Mouse (Mus musculus) heart, embryonic 10.5 days (tissue): Measurements from ENCODE around the gene Prdm13. TPM values are rescaled to one million over a fixed set of nuclear protein-coding genes. Genes with fewer than 3 reads are reported as not detected.

Experiments
- DNase-seq: peaks from one replicate; pipeline ENCODE4 v3.0.0-alpha.2; 2017; ENCODE audit warnings: low spot score
- H3K27ac ChIP-seq: fragments of 300-500 bp; sonication (generic); 2 replicates; pipeline ENCODE4 v1.5.1; 2016; ENCODE audit warnings: mild to moderate bottlenecking
- H3K27me3 ChIP-seq: fragments of 300-500 bp; sonication (generic); 2 replicates; pipeline ENCODE4 v1.6.1; 2016; ENCODE audit warnings: mild to moderate bottlenecking; ENCODE audit not compliant: poor library complexity, insufficient read depth, severe bottlenecking
- H3K36me3 ChIP-seq: fragments of 300-500 bp; sonication (generic); 2 replicates; pipeline ENCODE4 v1.6.1; 2016; ENCODE audit warnings: mild to moderate bottlenecking, moderate library complexity
- H3K4me1 ChIP-seq: fragments of 300-500 bp; sonication (generic); 2 replicates; pipeline ENCODE4 v1.6.1; 2016; ENCODE audit warnings: mild to moderate bottlenecking
- H3K4me3 ChIP-seq: fragments of 300-500 bp; sonication (generic); 2 replicates; pipeline ENCODE4 v1.5.1; 2016; ENCODE audit warnings: mild to moderate bottlenecking, moderate library complexity
- H3K9me3 ChIP-seq: fragments of 300-500 bp; sonication (generic); 2 replicates; pipeline ENCODE4 v1.6.1; 2016; ENCODE audit warnings: mild to moderate bottlenecking, moderate library complexity
- WGBS: fragments of 180-500 bp; shearing (Covaris S2); methylation state at CpG from one replicate; pipeline ENCODE4 v1.1.7; 2016; 5-methylcytosine and 5-hydroxymethylcytosine counted together
- polyA plus RNA-seq: library from polyadenylated mRNA; unstranded; fragments of >200 nt; fragmentation: Nextera tagmentation; extraction: Ambion mirVana; gene quantifications from 2 replicates; pipeline ENCODE4 v1.2.1, GENCODE M21; 2016

Prdm13 gene
- polyA plus RNA-seq, 1 experiment from 2014 or later = not detected

DNA sequence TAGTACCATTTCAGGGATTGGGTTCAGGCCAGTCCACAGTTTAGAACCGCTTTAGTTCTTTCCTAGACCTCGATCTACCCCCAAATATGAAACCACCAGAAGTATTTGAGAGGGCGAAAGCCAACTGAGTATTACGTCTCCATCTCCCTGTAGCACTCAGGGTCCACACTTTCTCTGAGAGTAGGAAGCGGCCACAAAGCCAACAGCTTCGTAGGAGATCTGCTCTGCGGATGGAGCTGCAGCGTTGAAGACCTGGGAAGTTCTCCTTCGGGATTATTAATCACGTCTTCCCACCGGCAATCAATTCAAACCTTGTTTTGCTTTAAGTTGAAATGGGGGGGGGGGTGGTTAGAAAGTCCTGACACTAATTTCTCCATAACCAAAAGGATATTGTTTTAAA is 653 bp upstream of the Prdm13 start:
- no peak for DNase-seq
- H3K27me3 ChIP-seq = peaks cover 99% of the 10 kb centered on the region
- no peak overlapping the region for H3K4me3 ChIP-seq
- no peaks in the 10 kb centered on the region for H3K9me3 ChIP-seq
- H3K27ac ChIP-seq = no peak overlapping the region
- no peaks in the 10 kb centered on the region for H3K36me3 ChIP-seq
- 2% methylated on average over 11 of the region's 11 CpGs for WGBS
- H3K4me1 ChIP-seq = peaks cover 8% of the 10 kb centered on the region

DNA sequence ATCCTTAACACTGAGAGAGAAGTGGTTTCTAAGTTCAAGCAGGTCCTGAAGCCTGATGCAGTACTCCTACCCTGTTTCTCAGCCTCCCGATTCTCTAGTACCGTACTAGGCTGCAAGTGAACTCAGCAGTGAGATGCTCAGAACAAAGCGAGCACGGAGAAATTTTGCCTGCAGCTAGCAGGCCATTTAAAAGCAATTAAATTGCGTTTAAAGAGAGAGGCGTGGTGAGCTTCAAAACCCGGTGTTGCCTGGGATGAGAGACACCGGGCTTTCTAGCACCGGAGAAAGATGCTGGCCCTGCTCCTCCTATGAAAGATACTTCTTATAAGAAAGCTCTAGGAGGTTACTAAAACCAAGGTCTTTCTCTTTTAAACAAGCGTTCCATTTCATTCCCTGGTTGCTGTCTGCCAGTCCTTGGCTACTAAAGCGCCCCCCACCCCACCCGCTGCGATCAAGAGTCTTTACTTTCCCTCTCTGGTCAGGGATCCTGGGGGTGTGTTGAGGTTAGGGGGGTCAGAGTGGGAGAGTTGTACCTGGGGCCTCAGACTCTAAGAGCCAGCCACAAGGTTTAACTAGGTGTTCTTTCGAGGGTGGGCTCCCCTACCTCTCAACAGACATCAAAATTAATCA is 1.3 kb downstream of the Prdm13 start:
- no peak for DNase-seq
- Histone ChIP-seq H3K27ac (no peak overlapping the region), H3K4me3 (no peak overlapping the region), H3K27me3 (peaks cover 99% of the 10 kb centered on the region), H3K36me3 (no peaks in the 10 kb centered on the region), H3K9me3 (no peaks in the 10 kb centered on the region), H3K4me1 (peaks cover 11% of the 10 kb centered on the region)
- WGBS = 2% methylated on average over 14 of the region's 14 CpGs

DNA sequence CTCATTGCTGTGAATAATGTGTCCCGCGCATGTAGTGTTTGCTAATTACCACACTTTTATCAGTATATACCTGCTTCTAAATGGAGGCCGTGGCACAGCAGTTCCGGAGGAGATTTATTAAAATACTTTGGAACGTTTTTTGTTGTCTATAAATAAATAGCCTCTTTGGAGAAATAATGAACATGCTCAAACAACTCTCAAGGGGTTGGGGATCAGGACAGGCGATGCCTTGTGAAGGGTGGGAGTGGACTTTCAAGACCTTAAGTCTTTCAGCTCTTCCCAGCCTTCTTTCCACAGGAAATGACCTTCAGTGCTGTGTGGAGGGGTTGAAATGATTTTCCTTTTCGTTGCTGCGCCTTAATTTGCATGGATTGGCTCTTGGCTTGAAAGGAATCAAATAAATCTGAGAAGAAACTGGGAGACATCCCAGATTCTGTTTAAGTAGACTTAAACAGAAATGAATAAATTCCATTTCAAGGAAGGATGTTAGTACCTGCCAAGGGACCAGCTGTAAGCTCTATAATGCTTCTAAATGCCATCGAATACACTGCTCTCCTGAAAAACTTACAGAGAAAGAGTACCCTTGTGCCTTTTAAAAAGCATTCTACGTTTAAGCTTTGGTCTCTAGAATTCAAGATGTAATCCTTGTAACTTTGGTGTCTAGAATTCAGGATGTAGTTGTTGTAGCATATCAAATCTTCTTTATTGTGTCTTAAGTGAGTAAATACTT is 3.2 kb downstream of the Prdm13 start:
- no peak for DNase-seq
- H3K27ac ChIP-seq = no peak overlapping the region
- H3K4me1 ChIP-seq = peaks cover 18% of the 10 kb centered on the region
- 15% methylated on average over 10 of the region's 10 CpGs for WGBS
- H3K27me3 ChIP-seq = peaks cover 100% of the 10 kb centered on the region
- H3K9me3 ChIP-seq = no peaks in the 10 kb centered on the region
- no peak overlapping the region for H3K4me3 ChIP-seq
- no peaks in the 10 kb centered on the region for H3K36me3 ChIP-seq

DNA sequence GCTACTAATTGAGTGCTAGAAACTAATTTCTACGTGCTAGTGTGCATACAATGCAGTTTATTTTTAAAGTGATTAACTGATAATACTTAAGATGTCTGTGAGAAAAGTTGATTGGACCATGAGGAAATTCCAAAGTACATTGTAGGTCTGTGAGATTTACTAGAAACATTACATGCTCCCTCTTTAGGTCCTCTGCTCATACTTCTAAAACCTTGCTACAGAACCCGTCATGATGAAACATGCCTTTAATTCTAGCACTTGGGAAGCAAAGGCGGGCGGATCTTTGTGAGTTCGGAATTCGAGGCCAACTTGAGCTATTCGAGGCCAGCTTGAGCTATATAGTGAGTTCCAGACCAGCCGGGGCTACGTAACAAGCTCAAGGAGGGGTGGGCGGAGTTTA is 4.8 kb downstream of the Prdm13 start:
- peaks cover 18% of the 10 kb centered on the region for H3K4me1 ChIP-seq
- no peak for DNase-seq
- H3K9me3 ChIP-seq = no peaks in the 10 kb centered on the region
- no peak overlapping the region for H3K4me3 ChIP-seq
- peaks cover 100% of the 10 kb centered on the region for H3K27me3 ChIP-seq
- WGBS = 3% methylated on average over 10 of the region's 10 CpGs
- no peaks in the 10 kb centered on the region for H3K36me3 ChIP-seq
- H3K27ac ChIP-seq = no peak overlapping the region

DNA sequence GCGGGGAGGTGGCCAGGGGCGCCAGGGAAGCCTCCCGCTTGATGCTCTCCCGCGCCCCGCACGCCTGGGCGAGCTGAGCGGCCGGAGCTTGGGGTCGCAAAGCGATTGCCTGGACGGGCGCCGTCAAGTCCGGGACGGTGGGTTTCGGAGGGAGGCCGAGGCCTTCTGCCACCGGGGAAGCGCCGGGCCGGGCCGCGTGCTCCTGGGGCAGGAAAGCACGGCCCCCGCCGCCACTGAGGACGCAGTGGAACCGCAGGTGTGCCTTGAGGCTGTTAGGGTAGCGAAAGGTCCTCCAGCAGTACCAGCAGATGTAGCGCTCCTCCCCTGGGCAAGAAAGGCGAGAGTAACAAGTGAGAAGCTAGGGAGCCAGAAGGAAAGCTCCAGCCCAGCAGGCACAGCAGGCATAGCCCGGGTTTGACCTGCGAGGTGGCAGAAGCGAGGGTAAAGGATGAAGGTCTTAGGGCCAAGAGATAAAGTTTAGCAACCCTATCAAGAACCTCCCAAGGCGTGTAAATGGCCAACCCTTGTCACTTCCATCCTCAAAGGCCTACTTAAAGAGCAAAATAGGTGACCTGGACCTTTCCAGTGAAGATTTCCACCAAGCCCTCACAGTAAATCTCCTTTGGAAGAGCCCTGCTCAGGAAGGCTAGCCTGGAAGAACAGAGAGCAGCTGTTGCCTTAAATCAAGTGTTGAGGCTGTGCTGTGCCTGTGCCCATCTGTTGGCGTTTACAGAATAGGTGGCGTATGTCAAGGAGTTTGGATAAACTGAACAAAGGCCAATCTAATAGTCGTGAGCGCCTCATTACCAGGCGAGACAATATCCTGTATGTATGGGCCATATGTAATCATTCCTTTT is 5.9 kb downstream of the Prdm13 start:
- no peak overlapping the region for H3K27ac ChIP-seq
- no peaks in the 10 kb centered on the region for H3K9me3 ChIP-seq
- peaks cover 18% of the 10 kb centered on the region for H3K4me1 ChIP-seq
- WGBS = 3% methylated on average over 42 of the region's 42 CpGs
- peak; percentile 76 for DNase-seq
- H3K36me3 ChIP-seq = no peaks in the 10 kb centered on the region
- H3K27me3 ChIP-seq = peaks cover 100% of the 10 kb centered on the region
- peak overlapping the region; percentile 62 for H3K4me3 ChIP-seq

DNA sequence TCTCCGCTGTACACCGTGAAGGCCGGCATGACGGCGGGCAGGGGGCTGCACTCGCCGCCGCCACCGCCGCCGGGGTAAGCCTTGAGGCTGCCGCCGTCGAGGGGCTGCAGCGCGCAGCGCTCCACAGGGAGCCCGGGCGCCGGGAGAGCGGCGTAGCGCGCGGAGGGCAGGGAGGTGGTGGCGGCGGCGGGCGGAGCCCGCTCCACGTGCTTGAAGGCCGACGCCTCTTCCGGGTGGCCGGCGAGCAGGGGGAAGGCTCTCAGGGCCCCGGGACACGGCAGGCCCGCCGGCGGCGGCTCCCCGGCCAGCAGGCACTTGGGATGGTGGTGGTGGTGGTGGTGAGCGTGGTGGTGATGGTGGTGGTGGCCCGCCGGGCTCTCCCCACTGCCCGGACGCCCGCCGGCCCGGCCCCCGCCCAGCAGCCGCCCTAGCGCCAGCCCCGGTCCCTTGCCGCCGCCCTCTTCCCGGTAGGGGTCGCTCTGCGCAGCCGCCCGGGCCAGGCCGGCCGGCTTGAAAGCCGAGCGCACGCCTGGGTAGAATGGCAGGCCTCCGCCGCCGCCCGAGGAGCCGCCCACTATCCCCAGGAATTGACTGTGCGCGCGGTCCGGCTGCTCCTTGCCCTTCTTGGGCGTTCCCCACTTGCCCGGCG is 6.7 kb downstream of the Prdm13 start:
- DNase-seq = peak; percentile 76
- H3K36me3 ChIP-seq = no peaks in the 10 kb centered on the region
- peaks cover 18% of the 10 kb centered on the region for H3K4me1 ChIP-seq
- H3K4me3 ChIP-seq = peak overlapping the region; percentile 62
- peaks cover 100% of the 10 kb centered on the region for H3K27me3 ChIP-seq
- under 1% methylated on average over 62 of the region's 79 CpGs for WGBS
- peak overlapping the region; percentile 36; the same call in 1 of the 2 replicates for H3K27ac ChIP-seq
- H3K9me3 ChIP-seq = no peaks in the 10 kb centered on the region

DNA sequence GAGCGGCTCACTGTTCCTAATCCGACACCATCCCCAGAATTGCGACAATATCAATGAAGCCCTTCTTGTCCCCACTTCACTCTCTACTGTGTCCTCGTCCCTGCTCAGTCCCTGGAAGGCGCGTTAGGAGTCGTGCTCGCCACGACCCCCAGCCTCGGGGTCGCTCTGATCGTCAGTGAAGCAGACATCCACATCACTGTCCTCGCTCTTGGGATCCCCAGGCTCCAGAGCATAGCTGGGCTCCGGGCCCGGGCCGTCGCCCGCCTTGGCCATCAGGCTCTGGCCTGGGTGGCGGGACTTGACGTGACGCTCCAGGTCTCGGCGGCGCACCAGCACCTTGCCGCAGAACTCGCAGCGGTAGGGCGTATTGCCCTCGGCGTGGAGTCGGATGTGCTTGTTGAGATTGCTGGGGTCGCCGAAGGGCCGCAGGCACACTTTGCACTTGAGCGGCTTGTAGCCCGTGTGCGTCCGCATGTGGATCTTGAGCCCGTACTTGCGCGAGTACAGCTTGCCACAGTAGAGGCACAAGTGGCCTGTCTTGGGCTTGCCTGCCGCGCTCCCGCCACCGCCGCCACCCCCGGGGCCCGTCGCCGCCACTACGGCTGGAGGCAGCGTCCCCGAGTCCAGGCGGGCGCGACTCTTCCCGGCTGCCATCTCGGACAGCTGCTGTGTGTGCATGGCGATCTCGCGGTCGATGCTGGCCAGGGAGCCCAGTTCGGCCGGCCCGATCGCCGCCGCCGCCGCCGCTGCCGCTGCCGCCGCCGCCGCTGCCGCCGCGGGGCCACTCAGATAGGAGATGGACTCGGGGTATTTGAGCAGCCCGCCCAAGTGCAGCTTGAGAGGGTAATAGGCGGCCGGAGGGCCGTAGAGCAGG is 7.4 kb downstream of the Prdm13 start:
- H3K27me3 ChIP-seq = peaks cover 100% of the 10 kb centered on the region
- DNase-seq = peak; percentile 75
- H3K27ac ChIP-seq = no peak overlapping the region
- under 1% methylated on average over 84 of the region's 84 CpGs for WGBS
- H3K36me3 ChIP-seq = no peaks in the 10 kb centered on the region
- H3K9me3 ChIP-seq = no peaks in the 10 kb centered on the region
- peaks cover 18% of the 10 kb centered on the region for H3K4me1 ChIP-seq
- H3K4me3 ChIP-seq = peak overlapping the region; percentile 62

DNA sequence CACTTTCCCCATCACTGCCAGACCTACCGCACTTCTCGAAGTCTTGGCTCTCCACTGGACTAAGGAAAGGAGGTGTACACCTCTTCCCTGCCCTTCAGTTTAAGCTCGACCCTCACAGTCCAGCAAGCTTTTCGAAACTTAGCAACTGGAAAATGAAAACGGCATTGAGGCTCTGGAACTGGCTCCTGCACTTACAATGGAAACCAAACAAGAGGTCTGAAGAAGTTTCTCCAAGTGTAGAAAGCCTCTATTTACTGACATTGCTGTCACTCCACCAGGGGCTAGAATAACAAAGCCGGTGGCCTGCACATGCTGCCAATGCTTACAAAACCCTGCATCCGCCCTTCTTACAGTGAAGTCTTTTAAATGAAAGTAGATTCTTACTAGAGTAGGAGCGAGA is 11.1 kb downstream of the Prdm13 start:
- Histone ChIP-seq H3K27ac (no peak overlapping the region), H3K9me3 (no peaks in the 10 kb centered on the region), H3K4me1 (peaks cover 17% of the 10 kb centered on the region), H3K4me3 (no peak overlapping the region), H3K36me3 (no peaks in the 10 kb centered on the region), H3K27me3 (peaks cover 87% of the 10 kb centered on the region)
- no peak for DNase-seq
- 5% methylated on average over 8 of the region's 8 CpGs for WGBS

DNA sequence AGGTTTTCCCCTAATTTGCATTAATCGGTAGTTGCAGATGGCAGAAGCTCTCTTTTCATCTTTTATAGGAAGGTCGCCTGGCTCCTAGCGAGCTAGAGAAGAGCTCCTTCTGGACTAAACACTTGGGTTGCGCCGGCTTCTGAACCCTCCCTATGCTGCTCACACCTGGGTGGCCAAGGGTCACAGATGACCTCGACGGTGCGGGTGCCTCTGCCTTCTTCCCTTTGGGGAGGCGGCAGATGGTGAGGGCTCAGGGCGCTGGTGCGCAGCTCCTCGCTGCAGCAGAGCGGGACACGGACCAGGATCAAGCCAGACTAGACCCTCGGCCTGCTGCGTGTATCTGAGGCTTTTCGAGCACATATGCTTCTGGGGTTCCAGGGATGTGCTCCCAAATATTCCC is 11.7 kb downstream of the Prdm13 start:
- Histone ChIP-seq H3K27ac (no peak overlapping the region), H3K4me1 (peaks cover 11% of the 10 kb centered on the region), H3K27me3 (peaks cover 80% of the 10 kb centered on the region), H3K4me3 (no peak overlapping the region), H3K9me3 (no peaks in the 10 kb centered on the region), H3K36me3 (no peaks in the 10 kb centered on the region)
- DNase-seq = no peak
- under 1% methylated on average over 17 of the region's 17 CpGs for WGBS

DNA sequence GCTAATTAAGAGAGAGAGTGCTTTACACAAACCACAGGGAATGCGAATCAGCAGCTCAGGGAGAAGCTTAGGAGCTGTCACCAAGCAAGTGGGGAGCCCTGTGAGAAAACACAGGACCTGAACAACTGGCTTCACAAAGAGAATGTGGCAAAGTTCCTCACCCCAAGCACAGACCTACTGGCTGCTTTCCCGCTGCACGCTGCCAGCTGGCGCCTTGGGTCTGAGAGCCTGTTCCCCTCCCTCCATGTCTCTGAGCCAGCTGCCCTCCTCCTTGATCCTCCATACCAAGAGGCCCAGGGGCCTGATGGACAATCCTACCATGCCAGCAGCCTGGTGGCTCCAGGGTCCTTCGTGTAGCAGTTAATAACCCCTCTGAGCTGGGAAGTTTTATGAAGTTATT is 19.8 kb downstream of the Prdm13 start:
- Histone ChIP-seq H3K27me3 (0 out of 2 replicates have a peak, but pooled peaks cover 3% of the 10 kb centered on the region), H3K27ac (no peak overlapping the region), H3K4me3 (no peak overlapping the region), H3K9me3 (no peaks in the 10 kb centered on the region), H3K36me3 (no peaks in the 10 kb centered on the region), H3K4me1 (0 out of 2 replicates have a peak, but pooled peaks cover 3% of the 10 kb centered on the region)
- DNase-seq = peak; percentile 72
- 11% methylated on average over 5 of the region's 5 CpGs for WGBS

DNA sequence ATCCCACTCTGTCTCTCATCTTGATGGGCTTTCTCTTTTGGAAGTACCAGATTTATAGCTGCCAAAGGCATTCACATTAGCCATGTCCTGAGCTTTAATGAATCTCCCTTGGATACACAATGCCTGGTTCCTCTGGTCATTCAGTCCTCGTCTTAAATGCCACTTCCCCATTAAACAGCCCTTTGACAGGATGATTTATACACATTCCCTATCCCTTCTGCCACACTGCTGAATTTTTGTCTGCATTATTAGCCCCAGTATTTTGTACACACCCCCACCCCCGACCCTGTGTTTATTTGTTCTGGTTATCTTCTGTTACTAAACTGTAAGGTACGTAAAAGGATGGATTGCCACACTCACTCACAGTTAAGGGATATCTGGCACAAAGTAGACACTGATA is 27.6 kb downstream of the Prdm13 start:
- Histone ChIP-seq H3K27ac (no peak overlapping the region), H3K36me3 (no peaks in the 10 kb centered on the region), H3K27me3 (no peaks in the 10 kb centered on the region), H3K4me1 (no peaks in the 10 kb centered on the region), H3K4me3 (no peak overlapping the region), H3K9me3 (no peaks in the 10 kb centered on the region)
- no peak for DNase-seq
- 62% methylated on average over 3 of the region's 3 CpGs for WGBS

DNA sequence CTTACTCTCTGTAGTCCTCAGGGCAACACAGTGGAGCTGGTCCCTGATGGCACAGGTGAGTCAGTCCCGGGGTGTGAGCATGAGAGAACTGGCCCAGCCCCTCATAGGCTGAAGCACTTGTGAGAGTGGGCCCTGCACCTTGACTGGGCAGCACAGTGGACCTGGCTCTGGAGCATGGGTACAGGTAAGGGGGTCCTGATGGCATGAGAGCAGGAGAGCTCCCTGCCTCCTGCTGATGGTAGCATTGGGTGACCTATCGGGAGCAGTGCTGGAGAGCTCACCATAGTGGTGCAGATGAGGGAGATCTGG is 56.5 kb downstream of the Prdm13 start:
- Histone ChIP-seq H3K9me3 (no peaks in the 10 kb centered on the region), H3K27ac (no peak overlapping the region), H3K4me1 (no peaks in the 10 kb centered on the region), H3K36me3 (no peaks in the 10 kb centered on the region), H3K27me3 (no peaks in the 10 kb centered on the region), H3K4me3 (no peak overlapping the region)
- DNase-seq = peak; percentile 61
- 71% methylated on average over 2 of the region's 2 CpGs for WGBS
